ENCODE assay signal across 21 mouse cellular contexts in genomic region chr19:32227175-32227574, GRCm38 (mm10).
A peak's percentile ranks its signal among the peaks of the same experiment; 100 is the strongest.
DNase-seq lines count a peak whose midpoint lies in the region; ATAC-seq and TF ChIP-seq lines count a peak whose summit lies in the region.
"Had no signal": no experiment of that assay in that cellular context is flagged by ENCODE, and none has a peak within 500 bp of the region (broad histone marks: within the 10 kb centered on the region; RNA-seq: fewer than 3 reads in every experiment).

No protein-coding gene starts in this region.

- WGBS in liver, embryonic 13.5 days (ENCODE audit: insufficient replicate concordance), result 63% methylated on average over 2 of the region's 2 CpGs
- 69% methylated on average over 2 of the region's 2 CpGs for WGBS in liver, postnatal 0 days (ENCODE audit: insufficient replicate concordance)

- H3K9ac ChIP-seq in liver, embryonic 13.5 days, result no peak overlapping the region
- H3K9ac ChIP-seq in liver, postnatal 0 days (replicated peaks), result no peak overlapping the region
- H3K9ac ChIP-seq: embryonic facial prominence, embryonic 12.5 days; hindbrain, embryonic 12.5 days had no signal

- peaks cover 77% of the 10 kb centered on the region for H3K4me1 ChIP-seq in liver, embryonic 13.5 days (replicated peaks)
- H3K4me1 ChIP-seq in liver, postnatal 0 days (ENCODE audit: insufficient read depth), result peaks cover 33% of the 10 kb centered on the region
- H3K4me1 ChIP-seq: hindbrain, embryonic 12.5 days had no signal

- no peak for TF ChIP-seq CTCF in liver, postnatal 0 days (IDR thresholded peaks at IDR 0.05; ENCODE audit: low read depth)

- peaks cover 34% of the 10 kb centered on the region for H3K36me3 ChIP-seq in liver, embryonic 13.5 days
- H3K36me3 ChIP-seq in liver, postnatal 0 days (replicated peaks; ENCODE audit: insufficient read depth, low read length), result peaks cover 15% of the 10 kb centered on the region
- H3K36me3 ChIP-seq: embryonic facial prominence, embryonic 12.5 days; hindbrain, embryonic 12.5 days had no signal

- DNase-seq in liver, embryonic 13.5 days, result no peak
- DNase-seq in liver, result no peak
- DNase-seq in liver, postnatal 0 days, result no peak
- no peak for DNase-seq in spleen, adult 12 weeks (ENCODE audit: low spot score)
- DNase-seq in thymus, adult 18-20 months, result no peak
- DNase-seq: adrenal gland, postnatal 14 days; cerebellum, adult 11-12 months; cerebellum, adult 9-10 months; cerebellum, postnatal 25 days; gastrocnemius, postnatal 36 days; heart, adult 11 months; heart, postnatal 10 days; heart, postnatal 4 days had no signal

- peak overlapping the region; percentile 19; the same call in 1 of the 2 replicates for H3K4me2 ChIP-seq in liver, embryonic 13.5 days
- H3K4me2 ChIP-seq in liver, postnatal 0 days (ENCODE audit: low read depth, low read length), result peak overlapping the region; percentile 14; the same call in 1 of the 2 replicates
- H3K4me2 ChIP-seq: embryonic facial prominence, embryonic 12.5 days; hindbrain, embryonic 12.5 days had no signal

- H3K4me3 ChIP-seq in liver, embryonic 13.5 days (replicated peaks), result no peak overlapping the region
- no peak overlapping the region for H3K4me3 ChIP-seq in liver, postnatal 0 days (ENCODE audit: low read depth, low read length)
- H3K4me3 ChIP-seq: embryonic facial prominence, embryonic 12.5 days; forebrain, embryonic 10.5 days; hindbrain, embryonic 12.5 days had no signal

- TF ChIP-seq EP300 in liver, postnatal 0 days (IDR thresholded peaks at IDR 0.05; ENCODE audit: low read depth), result peak; percentile 87

- no peaks in the 10 kb centered on the region for H3K9me3 ChIP-seq in liver, embryonic 13.5 days (replicated peaks)
- H3K9me3 ChIP-seq in liver, postnatal 0 days (ENCODE audit: low read length), result 0 out of 2 replicates have a peak, but pooled peaks cover 2% of the 10 kb centered on the region
- H3K9me3 ChIP-seq: embryonic facial prominence, embryonic 12.5 days; forebrain, embryonic 10.5 days; hindbrain, embryonic 12.5 days had no signal

- peak; percentile 76 for ATAC-seq in liver, embryonic 13.5 days (ENCODE audit: low read depth)
- peak; percentile 74 for ATAC-seq in erythroid progenitor cell, adult 5-6 weeks (replicated peaks; ENCODE audit: low FRiP score, poor library complexity, severe bottlenecking)
- ATAC-seq in liver, postnatal 0 days, result peak; percentile 62
- ATAC-seq: activated CD4-positive, CD25-positive, alpha-beta regulatory T cell, adult 4 months; forebrain, embryonic 14.5 days; Patski had no signal

- H3K27ac ChIP-seq in liver, embryonic 13.5 days, result peak overlapping the region; percentile 65
- H3K27ac ChIP-seq in liver, postnatal 0 days (ENCODE audit: low read depth), result peak overlapping the region; percentile 57; the same call in 1 of the 2 replicates
- H3K27ac ChIP-seq: embryonic facial prominence, embryonic 12.5 days; forebrain, embryonic 10.5 days; hindbrain, embryonic 12.5 days had no signal

- no peaks in the 10 kb centered on the region for H3K27me3 ChIP-seq in liver, embryonic 13.5 days
- no peaks in the 10 kb centered on the region for H3K27me3 ChIP-seq in liver, postnatal 0 days (ENCODE audit: insufficient read depth, low read length)
- H3K27me3 ChIP-seq: CH12.LX; embryonic facial prominence, embryonic 12.5 days; hindbrain, embryonic 12.5 days; Patski had no signal
